Mouse (Mus musculus): ENCODE measurements around the gene Mfn2.
"Not testable (repeated sequence)": the region's sequence is repeated elsewhere in the genome, so short reads cannot be mapped to it uniquely, and the experiment has no call there.

Mfn2 gene

GRCm38 (mm10) chr4:147866793-147867192, 37.7 kb downstream of the Mfn2 start:
- not testable (repeated sequence) for DNase-seq

GRCm38 (mm10) chr4:147866056-147866455, 38.4 kb downstream of the Mfn2 start:
- DNase-seq = peak; percentile 83

DNA sequence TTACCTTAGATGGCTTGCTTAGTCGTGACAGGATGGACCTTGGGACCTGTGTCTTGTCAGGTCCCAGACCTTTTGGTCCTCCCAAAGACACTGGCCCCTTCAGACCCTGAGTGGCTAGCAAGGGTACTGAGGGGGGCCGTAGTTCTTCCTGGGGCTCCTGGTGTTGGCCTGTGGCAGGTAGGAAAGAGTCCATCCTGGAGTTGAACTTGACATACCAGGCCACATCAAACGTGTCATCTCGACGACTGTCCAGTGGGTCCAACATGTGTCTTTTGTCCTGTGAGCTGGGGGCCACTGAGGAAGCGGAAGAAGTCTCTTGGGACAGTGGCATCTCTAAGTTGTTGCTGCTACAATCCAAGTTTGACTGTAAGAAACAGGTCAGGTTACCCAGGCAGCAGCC, 38.9 kb downstream of the Mfn2 start:
- DNase-seq = peak; percentile 91

DNA sequence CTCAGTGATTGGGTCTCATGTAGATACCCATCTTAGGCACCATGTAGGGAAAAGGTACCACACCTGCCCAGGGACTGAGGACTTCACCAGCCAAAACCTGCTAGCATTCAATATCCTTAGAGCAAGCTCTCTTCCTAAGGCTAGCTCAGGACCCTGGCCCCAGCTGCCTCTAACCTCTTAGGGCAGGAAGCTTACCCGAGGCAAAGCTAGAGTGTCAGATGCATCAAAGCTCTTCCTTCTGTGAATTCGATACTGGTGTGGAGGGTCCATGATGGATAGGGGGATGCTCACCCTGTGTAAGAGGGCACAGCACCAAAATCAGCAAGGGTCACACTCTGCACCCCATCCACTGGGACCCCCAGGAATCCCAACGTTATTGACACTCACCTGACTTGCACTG, 42.5 kb downstream of the Mfn2 start:
- peak; percentile 90 for DNase-seq

GRCm38 (mm10) chr4:147850776-147851175, 53.7 kb downstream of the Mfn2 start:
- DNase-seq = peak; percentile 81

- no peak for DNase-seq
These were observed 55.9 kb downstream of the Mfn2 start for GRCm38 (mm10) chr4:147848584-147848991.

- DNase-seq = peak; percentile 98
These were observed 56.6 kb downstream of the Mfn2 start, which contains the start of gene Zfp933 for GRCm38 (mm10) chr4:147847614-147848583. TSS of gene Zfp933 (minus strand) at chr4:147848366.

DNA sequence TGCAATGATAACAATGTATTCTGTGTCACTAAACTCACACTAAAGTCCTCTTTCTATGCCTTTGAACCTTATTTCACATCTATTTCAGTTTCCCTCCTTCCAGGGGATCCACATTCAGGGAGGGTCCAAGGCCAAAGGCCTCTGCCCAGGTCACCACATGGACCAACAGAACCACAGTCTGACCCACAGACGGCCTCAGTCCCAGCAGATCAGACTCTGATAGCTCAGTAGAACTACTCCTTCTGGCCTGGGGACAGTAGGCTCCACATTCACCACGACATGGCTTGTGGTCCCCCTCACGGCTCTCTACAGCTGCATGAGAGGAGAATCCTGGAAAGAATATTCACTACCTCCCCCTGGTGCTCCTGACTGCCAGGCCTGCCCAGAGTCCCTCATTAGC, 61.6 kb downstream of the Mfn2 start:
- DNase-seq = peak; percentile 75

DNA sequence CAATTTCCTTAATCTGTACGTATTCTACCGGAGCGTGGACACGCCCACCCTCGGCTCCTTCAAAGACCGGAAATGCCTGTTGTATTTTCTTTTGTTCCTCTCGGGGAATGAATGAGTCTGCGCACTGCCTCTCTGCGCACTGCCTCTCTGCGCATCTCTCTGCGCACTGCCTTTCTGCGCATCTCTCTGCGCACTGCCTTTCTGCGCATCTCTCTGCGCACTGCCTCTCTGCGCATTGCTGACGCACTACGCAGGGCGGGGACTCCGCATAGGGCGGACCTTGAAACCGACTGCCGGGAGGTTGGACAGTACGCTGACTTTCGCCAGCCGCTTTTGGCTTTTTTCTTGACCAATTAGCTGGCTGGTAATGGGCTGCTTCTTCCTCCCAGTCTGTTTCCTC, 65.2 kb downstream of the Mfn2 start:
- peak; percentile 97 for DNase-seq

GRCm38 (mm10) chr4:147824389-147824788, 80.1 kb downstream of the Mfn2 start:
- DNase-seq = no peak

All from heart, adult 11 months (tissue).